Mouse (Mus musculus) kidney, postnatal 14 days (tissue): ENCODE results near the gene Ttc8.
"Not testable (repeated sequence)": the region's sequence is repeated elsewhere in the genome, so short reads cannot be mapped to it uniquely, and the experiment has no call there.

ENCODE experiments used
- DNase-seq: peaks from one replicate; pipeline ENCODE4 v3.0.0; 2022; ENCODE audit warnings: mixed read lengths

The Ttc8 gene

DNA sequence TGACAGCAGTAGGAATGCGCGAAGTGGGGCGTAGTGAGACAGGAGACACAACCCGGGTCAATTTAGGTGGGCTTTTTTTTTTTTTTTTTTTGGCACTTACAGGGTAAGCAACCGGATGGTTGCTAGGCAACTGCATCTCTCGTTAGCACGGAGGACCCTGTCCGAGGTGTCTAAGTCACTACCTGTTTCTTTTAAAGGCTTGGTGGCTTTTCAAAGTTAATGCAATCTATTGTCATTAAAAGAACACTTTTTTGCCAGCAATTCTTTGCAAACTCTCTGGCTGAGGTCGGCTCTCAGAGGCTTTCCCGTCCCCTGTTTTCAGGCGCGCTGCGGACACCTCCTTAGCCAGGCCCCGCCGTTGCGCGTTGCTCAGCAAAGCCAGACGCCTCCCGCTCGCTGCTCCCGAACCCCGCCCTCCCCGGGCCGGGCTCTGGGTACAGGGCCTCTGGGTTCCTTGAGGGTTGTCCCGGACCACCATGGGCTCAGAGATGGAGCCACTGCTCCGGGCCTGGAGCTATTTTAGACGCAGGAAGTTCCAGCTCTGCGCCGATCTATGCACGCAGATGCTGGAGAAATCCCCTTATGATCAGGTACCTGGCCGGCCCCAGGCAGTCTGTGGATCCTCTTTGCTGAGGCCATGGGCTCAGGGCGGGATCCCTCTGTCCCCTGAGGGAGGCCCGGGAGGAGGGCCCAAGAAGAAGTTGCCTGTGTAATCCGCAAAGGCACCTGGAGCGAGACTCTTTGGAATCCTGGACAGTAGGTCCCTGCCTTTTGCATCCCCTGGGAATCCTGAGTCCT, at the start of gene Ttc8:
TSS of gene Ttc8 (plus strand) at position 381 of the 798 bp plus-strand sequence.
- DNase-seq, result peak; percentile 91

DNA sequence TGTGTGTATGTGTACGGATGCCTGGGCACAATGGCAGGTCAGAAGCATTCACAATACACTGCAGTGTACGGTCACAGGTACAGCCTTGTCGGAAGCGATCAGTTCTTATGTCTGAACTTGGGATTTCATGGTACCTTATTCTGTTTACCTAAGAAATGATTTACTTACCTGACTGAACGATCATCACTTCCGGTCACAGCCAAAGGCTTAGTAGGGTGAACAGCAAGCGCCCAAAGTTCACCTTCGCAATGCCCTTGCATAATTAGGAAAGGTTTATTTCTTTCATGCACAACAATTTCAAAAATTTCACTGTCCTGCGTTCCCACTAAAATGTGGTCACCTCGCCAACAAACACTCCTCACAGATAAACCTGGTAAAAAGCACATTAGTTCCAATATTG, 47.5 kb upstream of the Ttc8 start:
- no peak for DNase-seq

DNA sequence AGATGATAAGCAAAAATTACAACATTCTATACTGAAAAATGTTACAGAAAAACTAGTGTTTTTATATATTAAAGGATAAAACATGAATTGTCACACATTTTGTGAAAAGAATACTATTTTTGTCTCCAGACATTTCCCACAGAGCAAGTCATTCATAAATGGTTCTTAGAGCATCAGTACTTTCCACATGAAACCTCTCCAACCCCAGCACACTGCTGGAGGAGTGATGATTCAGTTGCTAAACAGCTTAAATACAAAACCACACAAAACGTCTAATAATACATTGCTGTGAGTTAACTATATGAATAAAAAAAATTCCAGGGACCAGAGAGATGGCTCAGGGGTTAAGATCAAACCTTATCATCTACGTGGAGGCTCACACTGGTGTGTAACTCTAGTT, 45.2 kb upstream of the Ttc8 start:
- no peak for DNase-seq

DNA sequence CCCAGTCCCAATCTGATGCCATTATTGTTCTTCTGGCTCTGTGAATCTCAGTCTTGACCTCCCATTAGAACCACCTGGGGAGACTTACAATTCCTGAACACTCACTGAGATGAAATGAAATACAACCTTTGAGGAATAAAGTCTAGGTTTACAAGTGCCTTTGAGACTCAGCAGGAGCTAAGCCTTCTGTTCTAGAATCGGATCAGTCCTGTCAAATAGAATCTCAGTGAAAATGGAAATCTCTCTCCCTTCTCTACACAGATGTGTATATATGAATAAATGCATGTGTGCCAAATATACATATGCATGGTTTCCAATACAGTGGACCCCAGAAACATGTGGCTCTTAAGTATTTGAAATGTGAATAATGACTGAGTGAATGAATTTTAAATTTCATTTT, 41.7 kb upstream of the Ttc8 start:
- DNase-seq, result no peak

DNA sequence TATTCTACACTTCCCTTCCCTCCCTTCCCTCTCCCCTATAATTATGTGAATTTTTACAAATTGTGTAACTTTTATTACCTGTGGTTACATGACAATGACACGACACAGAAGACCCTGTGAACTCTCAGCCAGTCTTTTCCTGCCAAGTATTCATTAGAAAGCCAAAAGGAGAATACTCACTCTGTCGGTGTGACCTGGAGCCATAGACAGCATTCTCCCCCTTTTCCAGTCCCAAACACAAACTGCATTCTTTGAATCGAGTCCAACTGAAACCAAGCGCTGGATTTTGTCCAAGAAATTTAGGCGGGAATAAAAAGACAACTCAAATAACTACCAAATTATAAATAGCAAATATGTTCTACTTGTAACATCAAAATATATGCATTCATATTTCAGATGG, 38.6 kb upstream of the Ttc8 start:
- peak; percentile 16 for DNase-seq

DNA sequence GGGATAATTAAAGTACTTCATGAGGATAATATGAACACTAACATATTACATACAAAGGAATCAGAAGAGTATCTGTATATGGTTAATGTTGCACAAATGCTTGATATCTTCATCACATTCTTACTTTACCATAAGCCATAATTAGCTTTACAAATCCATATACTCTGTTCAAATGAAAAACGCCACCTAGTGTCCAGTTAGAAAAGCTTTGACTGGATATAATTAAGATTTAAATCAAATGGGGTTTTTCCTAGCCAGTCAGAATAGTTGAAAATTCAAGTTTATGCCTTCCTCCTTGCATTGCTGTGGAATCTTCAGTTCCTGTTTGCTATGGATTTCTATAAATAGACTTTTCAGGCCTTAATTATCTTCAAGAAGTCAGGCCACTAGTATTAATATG, 35.9 kb upstream of the Ttc8 start:
- no peak for DNase-seq

DNA sequence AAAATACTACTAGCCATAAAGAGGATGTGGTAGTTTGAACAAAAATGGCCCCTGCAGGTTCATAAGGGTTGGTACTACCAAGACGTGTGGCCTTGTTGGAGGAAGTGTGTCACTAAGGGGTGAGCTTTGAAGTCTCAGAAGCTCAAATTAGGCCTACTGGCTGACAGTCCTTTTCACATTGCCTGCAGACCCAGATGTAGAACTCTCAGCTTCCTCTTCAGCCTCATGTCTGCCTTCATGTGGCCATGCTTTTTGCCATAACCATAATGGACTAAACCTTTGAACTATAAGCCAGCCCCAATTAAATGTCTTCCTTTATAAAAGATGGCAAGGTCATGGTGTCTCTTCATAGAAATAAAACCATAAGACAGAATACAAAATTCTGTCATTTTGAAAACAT, 23.6 kb upstream of the Ttc8 start:
- no peak for DNase-seq

DNA sequence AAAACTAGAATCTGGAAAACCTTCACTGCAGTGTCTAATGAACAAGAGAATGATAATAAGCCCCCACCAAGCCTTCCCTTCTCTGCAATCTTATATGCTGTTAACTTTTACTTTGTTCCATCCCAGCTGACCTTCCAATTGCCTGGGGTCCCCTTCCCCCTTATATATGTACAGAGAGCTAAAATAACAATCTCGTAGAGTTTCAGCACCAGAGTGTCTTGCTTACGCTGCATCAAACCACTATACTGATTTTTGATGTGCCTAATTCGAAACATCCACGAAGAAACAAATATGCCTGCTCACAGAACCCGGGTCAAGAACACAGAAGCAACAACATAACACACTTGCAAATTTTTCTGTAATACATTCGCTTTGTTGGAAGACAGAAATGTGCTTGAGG, 20.7 kb upstream of the Ttc8 start:
- no peak for DNase-seq

DNA sequence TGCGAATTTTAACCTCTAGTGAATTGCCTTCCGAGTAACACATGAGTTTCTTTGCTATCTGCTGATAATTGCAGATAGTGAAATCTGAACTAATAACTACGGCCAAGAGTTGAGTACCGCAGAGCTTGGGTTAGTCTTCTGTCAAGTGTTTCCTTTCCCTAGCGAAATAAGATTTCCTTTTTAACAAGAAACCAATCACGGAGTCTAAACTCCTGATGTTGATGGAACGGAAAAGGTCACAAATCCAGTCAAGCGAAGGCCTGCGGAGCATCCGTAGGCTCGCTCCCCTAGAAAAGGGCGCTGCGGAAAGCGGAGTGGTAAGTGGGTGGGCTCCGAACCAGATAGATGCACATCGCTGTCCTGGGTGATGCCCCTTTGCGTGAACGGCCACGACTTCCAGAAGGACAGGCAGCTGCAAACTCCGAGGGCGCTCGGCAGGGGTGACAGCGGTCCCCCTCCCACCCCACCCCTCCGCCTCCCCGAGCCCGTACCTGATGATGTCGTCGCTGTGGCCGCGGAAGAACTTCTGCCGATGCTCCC, 20.0 kb upstream of the Ttc8 start:
- no peak for DNase-seq

DNA sequence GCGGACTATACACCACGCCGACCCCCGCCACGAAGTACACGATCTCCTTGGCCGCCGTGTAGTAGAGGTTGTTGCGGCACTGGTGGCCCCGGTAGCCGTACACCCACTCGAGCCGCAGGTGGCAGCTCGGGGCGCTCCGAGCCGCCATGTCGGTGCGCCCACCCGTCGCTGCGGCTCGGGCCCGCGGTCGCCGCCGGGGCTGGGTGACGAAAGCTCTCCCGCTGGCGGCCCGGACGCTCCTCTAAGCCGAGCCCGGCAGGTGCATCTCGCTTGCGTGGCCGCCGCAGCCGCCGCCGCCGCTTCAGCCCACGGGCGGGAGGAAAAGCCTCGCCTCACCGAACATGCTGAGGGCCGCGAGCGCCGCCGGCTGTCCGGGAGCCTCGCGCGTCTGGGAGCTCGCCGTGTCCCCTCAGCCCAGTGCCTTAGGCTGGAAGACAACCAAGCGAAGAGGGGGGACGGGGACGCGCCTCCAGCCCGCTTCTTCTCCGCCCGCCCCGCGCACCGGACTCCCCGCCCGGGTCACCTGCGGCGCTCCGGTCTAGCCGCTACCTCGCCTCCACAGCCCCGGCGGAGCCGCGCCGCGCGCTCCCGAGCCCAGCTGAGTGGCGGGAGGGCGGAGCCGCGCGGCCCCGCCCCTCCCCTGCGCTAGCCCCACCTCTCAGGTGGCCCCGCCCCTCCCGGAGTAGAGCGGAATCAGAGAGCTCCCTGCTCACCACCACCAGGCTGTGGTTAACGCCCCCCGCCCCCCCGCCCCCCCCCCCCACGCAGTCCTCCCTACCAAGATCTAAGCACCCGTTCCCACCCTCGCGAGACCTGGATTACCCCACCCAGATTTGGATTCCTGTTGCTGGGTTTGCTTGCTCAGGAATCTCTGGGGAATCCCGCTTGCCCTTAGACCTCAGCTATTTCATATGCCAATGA, 19.2 kb upstream of the Ttc8 start, which contains the start of gene Eml5:
TSS of gene Eml5 (minus strand) at position 604 of the 921 bp plus-strand sequence.
- peak; percentile 90 for DNase-seq

DNA sequence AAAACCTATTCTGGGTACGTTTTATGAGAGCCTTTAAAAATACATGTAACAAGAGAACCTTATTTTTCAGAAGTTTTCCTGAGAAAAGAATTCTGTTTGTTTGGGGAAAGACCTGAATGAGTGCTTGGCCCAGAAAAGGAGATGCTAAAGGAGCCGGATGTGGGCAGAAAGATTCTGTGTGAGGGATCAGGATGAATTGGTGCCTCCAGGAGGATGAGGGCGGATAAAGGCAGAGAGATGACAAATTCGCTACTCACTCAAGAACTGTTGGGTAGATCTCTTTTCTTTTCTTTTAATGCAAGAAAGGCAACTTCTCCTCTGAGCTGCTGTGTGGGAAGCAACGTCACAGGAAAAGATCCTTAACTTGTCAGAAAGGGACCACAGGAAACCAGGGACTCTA, 14.9 kb upstream of the Ttc8 start:
- DNase-seq, result no peak

DNA sequence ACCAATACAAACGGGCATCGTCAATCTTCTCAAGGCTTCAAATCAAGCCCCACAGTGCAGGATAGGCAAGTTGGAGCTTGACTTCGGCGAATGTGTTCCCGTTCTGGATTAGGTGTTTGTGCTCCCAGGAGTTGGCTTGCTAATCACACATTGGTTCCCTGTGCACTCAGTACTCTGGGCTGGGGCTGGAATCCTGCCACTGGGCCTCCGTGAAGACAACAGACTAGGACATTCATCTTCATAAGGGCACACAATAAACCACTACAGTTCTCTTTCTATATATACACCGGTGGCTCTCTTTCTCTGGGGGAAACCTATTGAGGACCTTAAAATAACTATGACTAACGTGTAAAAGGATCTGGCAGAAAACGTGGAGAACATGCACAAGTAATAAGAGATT, 10.3 kb upstream of the Ttc8 start:
- no peak for DNase-seq

DNA sequence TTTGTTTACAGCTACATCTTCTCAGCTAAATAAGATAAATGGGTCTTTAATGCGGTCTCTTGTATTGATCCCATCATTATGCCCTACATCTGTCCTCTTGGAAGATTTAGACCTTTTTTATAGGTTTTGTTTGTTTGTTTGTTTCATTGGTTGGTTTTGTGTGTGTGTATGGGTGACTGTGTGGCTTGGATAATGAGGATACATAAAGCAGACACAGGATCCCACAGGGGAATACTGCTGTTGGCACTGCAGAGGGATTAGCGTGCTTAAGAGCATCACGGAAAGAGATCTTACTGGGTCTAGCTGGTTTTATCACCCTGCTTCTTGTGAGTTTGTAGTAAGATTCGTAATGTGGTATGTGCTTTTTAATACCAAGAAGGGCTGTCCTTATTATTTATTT, 10.8 kb downstream of the Ttc8 start:
- no peak for DNase-seq

DNA sequence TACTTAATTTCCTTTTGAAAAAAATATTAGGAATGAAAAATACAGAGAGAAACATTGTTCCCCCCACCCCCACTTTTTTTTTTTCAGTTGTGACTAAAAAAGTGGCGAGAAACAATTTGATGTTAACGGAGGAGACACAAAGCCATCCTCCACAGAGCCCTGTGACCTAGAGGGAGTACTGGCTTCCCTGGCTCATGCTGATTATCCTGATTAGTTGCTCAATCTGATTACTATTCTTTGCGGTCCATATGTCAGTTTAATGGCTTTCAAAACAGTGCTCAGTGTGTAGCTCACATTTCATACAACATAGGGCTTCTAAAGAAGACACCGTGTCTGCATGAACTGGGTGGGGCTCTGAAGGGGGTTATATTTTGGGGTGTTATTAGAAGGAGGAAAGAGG, 12.1 kb downstream of the Ttc8 start:
- DNase-seq, result no peak

DNA sequence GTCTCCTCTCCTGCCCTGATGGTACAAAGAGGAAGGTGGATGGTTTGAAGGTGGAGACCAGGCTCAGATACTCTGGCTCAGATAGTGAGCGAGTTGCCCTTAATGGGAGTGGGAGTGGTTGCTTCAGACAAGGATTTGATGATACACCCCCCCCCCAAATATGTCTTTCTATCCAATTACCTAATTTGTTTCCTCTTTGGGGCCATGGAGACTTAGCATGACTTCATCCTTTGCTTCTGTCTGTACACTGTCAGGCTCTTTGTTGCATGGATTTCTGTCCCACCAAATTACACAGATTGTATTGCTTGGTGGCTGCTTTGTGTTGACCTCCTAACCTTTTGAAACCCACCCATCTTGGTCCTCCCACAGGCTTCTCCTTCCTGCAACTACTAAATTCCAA, 12.5 kb downstream of the Ttc8 start:
- no peak for DNase-seq

DNA sequence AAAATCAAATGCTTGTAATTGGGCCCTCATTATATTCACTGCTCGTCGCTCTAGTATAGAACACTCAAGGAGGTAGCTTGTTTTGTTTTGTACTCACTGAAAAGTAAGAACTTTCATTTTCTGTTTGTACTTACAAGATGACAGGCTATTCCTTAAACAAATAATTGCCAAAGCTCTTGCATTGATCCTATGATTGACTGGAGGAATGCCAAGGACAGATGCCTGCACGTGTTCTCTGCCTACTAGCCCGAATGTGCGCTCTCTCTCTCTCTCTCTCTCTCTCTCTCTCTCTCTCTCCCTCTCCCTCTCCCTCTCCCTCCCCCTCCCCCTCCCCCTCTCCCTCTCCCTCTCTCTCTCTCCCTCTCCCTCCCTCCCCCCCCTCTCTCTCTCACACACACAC, 30.9 kb downstream of the Ttc8 start:
- DNase-seq, result not testable (repeated sequence)

DNA sequence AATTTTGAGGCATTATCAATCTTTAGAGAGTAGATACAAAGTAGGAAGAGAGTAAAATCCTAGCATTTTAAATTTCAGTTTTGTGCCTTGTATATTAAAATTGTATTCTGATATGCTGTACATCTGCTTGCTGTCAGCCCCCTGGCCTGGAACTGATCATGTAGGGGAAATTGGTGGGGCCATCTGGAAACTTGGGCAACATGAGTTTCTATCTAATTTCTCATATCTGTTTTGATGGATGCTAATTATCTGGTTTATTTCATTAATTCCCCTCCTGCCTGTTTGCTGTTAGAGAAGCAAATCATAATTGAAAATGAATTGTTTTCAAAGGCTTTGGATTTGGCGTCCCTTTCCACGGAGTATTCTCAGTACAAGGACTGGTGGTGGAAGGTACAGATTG, 36.6 kb downstream of the Ttc8 start:
- DNase-seq, result no peak

DNA sequence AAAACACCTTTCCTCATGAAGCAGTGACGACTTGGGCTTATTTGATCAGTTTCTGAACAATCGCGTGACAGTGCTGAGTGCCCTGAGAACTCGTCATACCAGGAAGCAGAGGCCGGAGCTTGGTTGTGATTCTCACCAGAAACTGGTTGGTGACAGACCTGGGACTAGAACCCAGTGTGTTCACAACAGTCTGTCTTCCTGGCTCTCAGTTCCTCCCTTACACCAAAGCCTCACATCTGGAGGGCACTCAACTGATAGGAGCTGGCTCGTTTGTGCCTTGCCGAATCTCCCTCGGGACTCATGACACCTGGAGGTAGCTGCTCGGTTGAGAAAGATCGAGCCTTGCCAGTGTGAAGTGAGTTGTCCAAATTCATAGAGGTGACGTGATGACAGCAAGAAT, 37.1 kb downstream of the Ttc8 start:
- DNase-seq, result no peak

DNA sequence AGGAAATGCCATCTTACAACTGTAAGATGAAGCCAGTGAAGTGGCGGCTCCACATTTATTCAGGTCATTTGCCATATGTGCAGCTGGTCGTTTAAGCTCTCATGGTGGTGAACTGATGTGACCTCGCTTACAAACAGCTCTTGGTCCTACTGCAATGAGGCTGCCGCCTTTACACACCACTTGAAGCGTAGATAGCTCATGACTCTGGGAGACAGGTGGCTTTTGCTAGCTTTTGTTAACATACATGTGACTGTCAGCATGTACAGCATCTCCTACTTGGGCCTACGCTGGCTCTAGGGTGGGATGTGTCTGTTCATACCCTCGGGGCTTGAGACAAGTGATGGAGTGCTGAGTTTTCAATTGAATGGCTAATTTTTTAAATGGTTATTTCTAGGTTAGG, 40.6 kb downstream of the Ttc8 start:
- no peak for DNase-seq

DNA sequence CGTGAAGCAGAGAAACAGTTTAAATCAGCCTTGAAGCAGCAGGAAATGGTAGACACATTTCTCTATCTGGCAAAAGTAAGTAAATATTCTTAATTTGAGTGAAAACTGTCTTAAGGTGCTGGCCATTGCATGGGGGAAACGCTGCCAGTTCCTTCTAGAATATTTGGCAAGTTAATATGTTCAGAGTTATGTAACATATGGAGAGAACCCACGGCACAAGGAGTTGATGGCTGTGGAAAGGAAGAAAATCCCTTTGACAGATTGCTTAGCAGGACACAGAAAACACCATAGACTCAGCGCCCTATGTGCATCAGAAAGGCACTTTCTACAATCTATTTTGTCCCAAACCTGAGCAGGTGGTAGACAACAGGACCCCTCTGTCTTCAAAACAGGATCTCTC, 41.0 kb downstream of the Ttc8 start:
- no peak for DNase-seq

DNA sequence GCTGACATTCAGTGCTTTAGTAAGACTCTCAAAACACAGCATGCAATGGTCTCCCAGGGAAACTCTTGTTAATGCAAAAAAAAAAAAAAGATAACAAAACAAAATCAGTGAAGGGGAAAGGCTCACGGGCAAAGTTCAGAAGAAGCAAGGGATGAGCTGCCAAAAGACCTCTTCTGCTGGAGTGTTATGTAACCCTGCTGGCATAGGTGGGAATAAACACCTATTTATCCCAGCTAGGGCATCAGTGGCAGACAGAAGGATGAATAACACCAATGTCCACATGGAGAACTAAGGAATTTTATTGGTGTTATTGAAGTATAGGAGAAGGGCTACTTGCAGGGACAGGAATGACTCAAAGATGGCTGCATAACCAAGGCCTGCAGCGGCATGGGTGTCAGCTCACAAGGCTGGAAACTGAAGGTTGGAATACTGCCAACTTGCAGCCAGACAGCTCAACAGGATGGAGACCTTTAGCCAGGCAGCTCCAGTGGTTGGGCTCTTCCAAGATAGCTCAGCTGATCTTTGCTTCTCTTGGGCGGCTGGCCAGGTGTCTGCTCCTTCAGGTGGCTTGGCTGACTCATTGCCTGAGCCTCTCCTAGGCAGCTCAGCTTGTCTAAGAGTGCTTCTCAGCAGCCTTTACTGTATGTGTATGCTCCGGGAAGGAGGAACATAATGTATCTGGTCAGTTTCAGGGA, 45.2 kb downstream of the Ttc8 start:
- DNase-seq, result peak; percentile 81

DNA sequence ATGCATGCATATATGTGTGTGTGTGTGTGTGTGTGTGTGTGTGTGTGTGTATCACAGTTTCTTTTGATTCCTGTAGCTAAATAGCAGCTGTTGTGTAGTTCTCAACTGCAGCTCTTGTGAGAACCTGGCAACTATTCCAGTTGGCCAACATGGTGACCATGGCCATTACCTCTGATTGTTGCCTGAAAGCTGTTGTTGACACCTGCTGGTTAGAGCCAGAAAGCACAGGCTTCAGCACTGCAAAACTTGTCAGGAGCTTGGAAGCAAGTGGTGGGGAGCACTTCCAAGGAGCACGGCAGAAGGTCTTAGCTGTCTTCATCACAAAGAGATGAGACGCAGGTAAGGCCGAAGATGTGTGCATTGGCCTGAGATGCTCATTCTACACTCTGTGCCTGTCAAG, 51.9 kb downstream of the Ttc8 start:
- DNase-seq, result no peak

DNA sequence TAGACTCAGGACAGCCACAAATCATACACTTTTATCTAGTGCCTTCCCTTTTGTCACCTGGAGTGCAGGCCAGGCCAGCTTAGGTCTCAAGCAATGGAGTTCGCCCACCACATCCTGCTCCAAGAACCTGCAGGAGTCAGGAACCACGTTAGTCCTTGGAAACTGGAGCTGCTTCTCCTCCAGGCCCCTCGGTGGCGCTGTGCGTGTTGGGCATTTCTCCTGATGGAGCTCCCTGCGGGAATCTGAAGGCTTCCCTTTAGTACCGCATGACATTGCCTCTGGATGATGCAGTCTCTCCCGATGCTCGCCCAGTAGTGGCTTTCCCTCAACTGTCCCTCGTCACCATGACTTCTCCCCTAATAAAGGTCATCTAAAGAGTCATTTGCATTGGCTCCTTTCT, 53.1 kb downstream of the Ttc8 start:
- no peak for DNase-seq
